Mouse (Mus musculus): ENCODE measurements around the gene Sugct. TPM values are rescaled to one million over a fixed set of nuclear protein-coding genes. Genes with fewer than 3 reads are reported as not detected.
"Not testable (repeated sequence)": the region's sequence is repeated elsewhere in the genome, so short reads cannot be mapped to it uniquely, and the experiment has no call there.

The Sugct gene
- polyA plus RNA-seq, 1 experiment, result 2.1 TPM

- H3K36me3 ChIP-seq (replicated peaks; ENCODE audit: low read length), result no peaks in the 10 kb centered on the region
- no peaks in the 10 kb centered on the region for H3K9me3 ChIP-seq
- no peaks in the 10 kb centered on the region for H3K27me3 ChIP-seq (replicated peaks)
- H3K4me3 ChIP-seq (replicated peaks), result no peak overlapping the region
- H3K4me1 ChIP-seq, result no peaks in the 10 kb centered on the region
- no peak for TF ChIP-seq FLI1 (IDR thresholded peaks at IDR 0.05; ENCODE audit: low read length)
- no peak for TF ChIP-seq GATA1 (IDR thresholded peaks at IDR 0.05; ENCODE audit: borderline replicate concordance, low read length)
These were observed 797.1 kb downstream of the Sugct start for GRCm38 (mm10) chr13:16898084-16898792.

GRCm38 (mm10) chr13:16878056-16878455 lies 817.3 kb downstream of the Sugct start:
- no peaks in the 10 kb centered on the region for H3K9me3 ChIP-seq
- TF ChIP-seq GATA1 (IDR thresholded peaks at IDR 0.05; ENCODE audit: borderline replicate concordance, low read length) (no peak), FLI1 (IDR thresholded peaks at IDR 0.05; ENCODE audit: low read length) (no peak)
- no peaks in the 10 kb centered on the region for H3K36me3 ChIP-seq (replicated peaks; ENCODE audit: low read length)
- no peak overlapping the region for H3K4me3 ChIP-seq (replicated peaks)
- H3K4me1 ChIP-seq, result no peaks in the 10 kb centered on the region
- no peaks in the 10 kb centered on the region for H3K27me3 ChIP-seq (replicated peaks)

GRCm38 (mm10) chr13:16859986-16860385 lies 835.4 kb downstream of the Sugct start:
- no peaks in the 10 kb centered on the region for H3K27me3 ChIP-seq (replicated peaks)
- H3K4me1 ChIP-seq, result no peaks in the 10 kb centered on the region
- no peaks in the 10 kb centered on the region for H3K36me3 ChIP-seq (replicated peaks; ENCODE audit: low read length)
- no peaks in the 10 kb centered on the region for H3K9me3 ChIP-seq
- TF ChIP-seq FLI1 (IDR thresholded peaks at IDR 0.05; ENCODE audit: low read length) (no peak), GATA1 (IDR thresholded peaks at IDR 0.05; ENCODE audit: borderline replicate concordance, low read length) (no peak)
- H3K4me3 ChIP-seq (replicated peaks), result no peak overlapping the region

GRCm38 (mm10) chr13:16847236-16847635 lies 848.1 kb downstream of the Sugct start:
- H3K9me3 ChIP-seq, result no peaks in the 10 kb centered on the region
- H3K4me3 ChIP-seq (replicated peaks), result no peak overlapping the region
- TF ChIP-seq FLI1 (IDR thresholded peaks at IDR 0.05; ENCODE audit: low read length) (no peak), GATA1 (IDR thresholded peaks at IDR 0.05; ENCODE audit: borderline replicate concordance, low read length) (no peak)
- no peaks in the 10 kb centered on the region for H3K36me3 ChIP-seq (replicated peaks; ENCODE audit: low read length)
- H3K4me1 ChIP-seq, result peaks cover 12% of the 10 kb centered on the region
- no peaks in the 10 kb centered on the region for H3K27me3 ChIP-seq (replicated peaks)

- Histone ChIP-seq H3K27me3 (replicated peaks) (no peaks in the 10 kb centered on the region), H3K9me3 (no peaks in the 10 kb centered on the region), H3K4me1 (no peaks in the 10 kb centered on the region), H3K36me3 (replicated peaks; ENCODE audit: low read length) (no peaks in the 10 kb centered on the region), H3K4me3 (replicated peaks) (no peak overlapping the region)
- no peak for TF ChIP-seq GATA1 (IDR thresholded peaks at IDR 0.05; ENCODE audit: borderline replicate concordance, low read length)
- no peak for TF ChIP-seq FLI1 (IDR thresholded peaks at IDR 0.05; ENCODE audit: low read length)
These were observed 854.4 kb downstream of the Sugct start for GRCm38 (mm10) chr13:16840994-16841393.

GRCm38 (mm10) chr13:16838409-16838808 lies 856.9 kb downstream of the Sugct start:
- Histone ChIP-seq H3K4me1 (no peaks in the 10 kb centered on the region), H3K9me3 (no peaks in the 10 kb centered on the region), H3K27me3 (replicated peaks) (no peaks in the 10 kb centered on the region), H3K36me3 (replicated peaks; ENCODE audit: low read length) (no peaks in the 10 kb centered on the region), H3K4me3 (replicated peaks) (no peak overlapping the region)
- TF ChIP-seq FLI1 (IDR thresholded peaks at IDR 0.05; ENCODE audit: low read length) (no peak), GATA1 (IDR thresholded peaks at IDR 0.05; ENCODE audit: borderline replicate concordance, low read length) (no peak)

- no peak for TF ChIP-seq FLI1 (IDR thresholded peaks at IDR 0.05; ENCODE audit: low read length)
- no peak for TF ChIP-seq GATA1 (IDR thresholded peaks at IDR 0.05; ENCODE audit: borderline replicate concordance, low read length)
- Histone ChIP-seq H3K36me3 (replicated peaks; ENCODE audit: low read length) (no peaks in the 10 kb centered on the region), H3K9me3 (no peaks in the 10 kb centered on the region), H3K27me3 (replicated peaks) (no peaks in the 10 kb centered on the region), H3K4me1 (no peaks in the 10 kb centered on the region), H3K4me3 (replicated peaks) (no peak overlapping the region)
These were observed 860.2 kb downstream of the Sugct start for GRCm38 (mm10) chr13:16835111-16835510.

- Histone ChIP-seq H3K27me3 (replicated peaks) (no peaks in the 10 kb centered on the region), H3K36me3 (replicated peaks; ENCODE audit: low read length) (no peaks in the 10 kb centered on the region), H3K4me3 (replicated peaks) (no peak overlapping the region), H3K9me3 (no peaks in the 10 kb centered on the region), H3K4me1 (no peaks in the 10 kb centered on the region)
- TF ChIP-seq FLI1 (IDR thresholded peaks at IDR 0.05; ENCODE audit: low read length), result no peak
These were observed 862.3 kb downstream of the Sugct start for GRCm38 (mm10) chr13:16833069-16833468.

- Histone ChIP-seq H3K4me3 (replicated peaks) (no peak overlapping the region), H3K9me3 (no peaks in the 10 kb centered on the region), H3K4me1 (no peaks in the 10 kb centered on the region), H3K36me3 (replicated peaks; ENCODE audit: low read length) (no peaks in the 10 kb centered on the region), H3K27me3 (replicated peaks) (no peaks in the 10 kb centered on the region)
- TF ChIP-seq GATA1 (IDR thresholded peaks at IDR 0.05; ENCODE audit: borderline replicate concordance, low read length) (no peak), FLI1 (IDR thresholded peaks at IDR 0.05; ENCODE audit: low read length) (no peak)
These were observed 863.5 kb downstream of the Sugct start for GRCm38 (mm10) chr13:16831840-16832239.

- not testable (repeated sequence) for H3K4me3 ChIP-seq (replicated peaks); H3K4me1 ChIP-seq; H3K27me3 ChIP-seq (replicated peaks); H3K36me3 ChIP-seq (replicated peaks; ENCODE audit: low read length); H3K9me3 ChIP-seq
These were observed 865.1 kb downstream of the Sugct start for GRCm38 (mm10) chr13:16830291-16830690.

- no peaks in the 10 kb centered on the region for H3K27me3 ChIP-seq (replicated peaks)
- no peak overlapping the region for H3K4me3 ChIP-seq (replicated peaks)
- H3K36me3 ChIP-seq (replicated peaks; ENCODE audit: low read length), result no peaks in the 10 kb centered on the region
- no peak for TF ChIP-seq FLI1 (IDR thresholded peaks at IDR 0.05; ENCODE audit: low read length)
- no peak for TF ChIP-seq GATA1 (IDR thresholded peaks at IDR 0.05; ENCODE audit: borderline replicate concordance, low read length)
- no peaks in the 10 kb centered on the region for H3K4me1 ChIP-seq
- H3K9me3 ChIP-seq, result no peaks in the 10 kb centered on the region
These were observed 865.8 kb downstream of the Sugct start for GRCm38 (mm10) chr13:16829589-16829988.
